Mouse (Mus musculus): ENCODE data around the gene Pcif1.

The Pcif1 gene

GRCm38 (mm10) chr2:164891908-164892695, 13.0 kb downstream of the Pcif1 start:
- intact Hi-C loops (cut with DNase I): no loop called here

GRCm38 (mm10) chr2:164892696-164893216, 13.7 kb downstream of the Pcif1 start:
- intact Hi-C loops (cut with DNase I): no loop called here

GRCm38 (mm10) chr2:164894048-164894447, 14.9 kb downstream of the Pcif1 start:
- intact Hi-C loops (cut with DNase I): no loop called here

GRCm38 (mm10) chr2:164894644-164895043, 15.5 kb downstream of the Pcif1 start:
- intact Hi-C loops (cut with DNase I): loop anchor here (5.0 kb wide), 1 partner anchor 62 kb away; the partner anchor contains the start of genes Ctsa and Neurl2

- intact Hi-C loops (cut with DNase I): loop anchor here (5.0 kb wide), 1 partner anchor 64 kb away; the partner anchor contains the start of genes Ctsa and Neurl2
These were observed 16.8 kb downstream of the Pcif1 start for GRCm38 (mm10) chr2:164895885-164896284.

- intact Hi-C loops (cut with DNase I): loop anchor here (5.0 kb wide), 1 partner anchor 66 kb away; the partner anchor contains the start of genes Ctsa and Neurl2
These were observed 18.9 kb downstream of the Pcif1 start for GRCm38 (mm10) chr2:164898008-164898407.

GRCm38 (mm10) chr2:164899034-164899433, 19.9 kb downstream of the Pcif1 start:
- intact Hi-C loops (cut with DNase I): loop anchor here (5.0 kb wide), 1 partner anchor 67 kb away; the partner anchor contains the start of genes Ctsa and Neurl2

GRCm38 (mm10) chr2:164899723-164900459, 20.8 kb downstream of the Pcif1 start:
- intact Hi-C loops (cut with DNase I): loop anchor here (5.0 kb wide), 1 partner anchor 68 kb away; the partner anchor contains the start of genes Ctsa and Neurl2

GRCm38 (mm10) chr2:164901380-164901779, 22.3 kb downstream of the Pcif1 start:
- intact Hi-C loops (cut with DNase I): no loop called here

- intact Hi-C loops (cut with DNase I): no loop called here
These were observed 24.4 kb downstream of the Pcif1 start for GRCm38 (mm10) chr2:164903496-164903895.

GRCm38 (mm10) chr2:164906071-164906470, 27.0 kb downstream of the Pcif1 start:
- intact Hi-C loops (cut with DNase I): no loop called here

GRCm38 (mm10) chr2:164907511-164907910, 28.4 kb downstream of the Pcif1 start:
- intact Hi-C loops (cut with DNase I): no loop called here

GRCm38 (mm10) chr2:164908011-164908410, 28.9 kb downstream of the Pcif1 start:
- intact Hi-C loops (cut with DNase I): no loop called here

GRCm38 (mm10) chr2:164909100-164909499, 30.0 kb downstream of the Pcif1 start:
- intact Hi-C loops (cut with DNase I): no loop called here

- intact Hi-C loops (cut with DNase I): no loop called here
These were observed 30.4 kb downstream of the Pcif1 start for GRCm38 (mm10) chr2:164909542-164909941.

- intact Hi-C loops (cut with DNase I): no loop called here
These were observed 31.4 kb downstream of the Pcif1 start for GRCm38 (mm10) chr2:164910360-164911061.

GRCm38 (mm10) chr2:164911086-164912048, 32.3 kb downstream of the Pcif1 start, which contains the start of gene Zfp335:
TSS of gene Zfp335 (minus strand) at chr2:164911757.
- intact Hi-C loops (cut with DNase I): no loop called here

- intact Hi-C loops (cut with DNase I): no loop called here
These were observed 33.0 kb downstream of the Pcif1 start for GRCm38 (mm10) chr2:164912151-164912550.

GRCm38 (mm10) chr2:164912749-164913427, 33.8 kb downstream of the Pcif1 start:
- intact Hi-C loops (cut with DNase I): no loop called here

Data from adrenal gland (tissue).